Mouse (Mus musculus) G1E-ER4 (cell line): ENCODE results near the gene Kcnma1. TPM values are rescaled to one million over a fixed set of nuclear protein-coding genes. Genes with fewer than 3 reads are reported as not detected.

ENCODE experiments used
- GATA1 ChIP-seq: IDR thresholded peaks from one replicate; pipeline ENCODE4 v1.8.0; 2012; ENCODE audit warnings: low read length, inconsistent platforms
- polyA plus RNA-seq: library from polyadenylated mRNA; stranded (reverse); fragments of >175 nt; gene quantifications from 2 replicates; pipeline ENCODE4 v1.2.3, GENCODE M21; 2012

The Kcnma1 gene
- polyA plus RNA-seq, 1 experiment, result not detected

DNA sequence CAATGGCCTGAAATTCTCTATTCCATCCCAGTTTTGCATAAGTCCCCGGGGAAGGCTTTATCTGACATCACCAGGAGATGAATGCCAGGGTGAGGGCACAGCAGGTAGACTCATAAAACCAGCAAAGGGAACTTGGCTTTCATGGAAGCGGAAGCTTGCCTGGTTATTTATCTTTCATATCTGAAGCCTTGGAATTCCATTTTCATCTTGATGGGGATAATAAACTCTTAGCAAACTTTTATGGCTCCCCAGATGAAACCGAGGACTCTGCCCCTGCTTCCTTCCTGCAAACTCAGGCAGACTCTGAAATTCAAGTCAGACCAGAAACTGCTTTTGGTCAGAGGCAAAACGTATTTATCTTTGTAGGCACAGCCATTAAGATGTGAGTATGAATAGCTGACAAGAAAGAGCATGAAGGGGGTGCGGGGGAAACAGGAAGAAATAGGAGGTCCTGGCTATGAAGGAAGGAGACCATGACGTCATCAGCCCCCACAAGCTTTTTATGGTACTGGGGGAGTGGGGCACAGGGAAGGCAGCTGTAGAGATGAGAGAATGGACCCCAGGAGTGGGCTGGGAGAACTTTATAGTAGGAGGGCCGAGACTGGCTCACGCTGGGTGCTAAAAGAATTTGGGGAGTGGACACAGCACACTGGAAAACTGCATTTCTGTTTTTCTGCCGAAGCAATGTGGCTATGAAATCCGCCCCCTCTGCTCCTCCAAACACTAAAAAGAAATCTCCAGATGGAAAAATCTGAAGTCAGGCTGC lies 228.2 kb downstream of the Kcnma1 start:
- TF ChIP-seq GATA1, result no peak

GRCm38 (mm10) chr14:23782845-23783609 lies 231.3 kb downstream of the Kcnma1 start:
- TF ChIP-seq GATA1, result no peak

GRCm38 (mm10) chr14:23774542-23774941 lies 239.7 kb downstream of the Kcnma1 start:
- no peak for TF ChIP-seq GATA1

DNA sequence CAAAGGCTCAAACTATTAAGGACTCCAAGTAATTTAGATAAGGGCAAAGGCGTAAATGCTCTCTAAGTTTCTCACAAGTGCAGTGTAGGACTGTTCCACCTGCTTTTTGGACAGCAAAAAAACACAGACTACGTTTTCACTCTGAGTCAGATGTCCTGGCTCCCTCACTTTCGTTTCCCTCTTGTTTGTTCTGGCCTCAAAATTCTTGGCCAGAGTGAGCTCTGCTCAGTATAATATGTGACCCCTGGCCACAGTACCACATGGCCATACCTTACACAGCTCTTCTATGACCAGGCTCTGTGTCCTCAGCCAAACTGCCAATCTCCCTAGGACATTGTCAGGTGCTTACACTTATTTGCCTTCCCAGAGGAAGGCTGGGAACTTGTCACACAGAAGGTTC lies 241.6 kb downstream of the Kcnma1 start:
- TF ChIP-seq GATA1, result no peak

GRCm38 (mm10) chr14:23771794-23772193 lies 242.5 kb downstream of the Kcnma1 start:
- TF ChIP-seq GATA1, result no peak

DNA sequence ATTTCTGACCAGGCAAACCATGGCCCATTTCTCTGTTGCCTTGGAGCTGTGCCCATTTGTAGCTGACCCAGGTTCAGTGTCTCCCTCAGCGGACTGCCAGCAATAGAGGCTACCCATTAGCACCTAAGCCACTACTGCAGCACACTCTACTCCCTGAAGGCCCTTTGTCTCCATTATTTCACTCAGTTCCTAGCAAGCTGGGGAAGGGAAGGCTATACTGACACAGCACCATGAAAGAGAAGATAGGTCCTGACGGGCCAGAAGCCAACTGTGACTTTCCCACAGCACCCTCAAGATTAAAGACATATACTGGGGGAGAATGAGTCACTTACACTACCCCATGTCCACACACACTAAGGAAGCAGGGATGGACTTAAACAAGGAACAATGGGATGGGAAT lies 251.8 kb downstream of the Kcnma1 start:
- TF ChIP-seq GATA1, result no peak

- TF ChIP-seq GATA1, result no peak
Measured at GRCm38 (mm10) chr14:23759626-23760025, 254.7 kb downstream of the Kcnma1 start.

GRCm38 (mm10) chr14:23758421-23758820 lies 255.9 kb downstream of the Kcnma1 start:
- no peak for TF ChIP-seq GATA1

GRCm38 (mm10) chr14:23748011-23748410 lies 266.3 kb downstream of the Kcnma1 start:
- no peak for TF ChIP-seq GATA1

DNA sequence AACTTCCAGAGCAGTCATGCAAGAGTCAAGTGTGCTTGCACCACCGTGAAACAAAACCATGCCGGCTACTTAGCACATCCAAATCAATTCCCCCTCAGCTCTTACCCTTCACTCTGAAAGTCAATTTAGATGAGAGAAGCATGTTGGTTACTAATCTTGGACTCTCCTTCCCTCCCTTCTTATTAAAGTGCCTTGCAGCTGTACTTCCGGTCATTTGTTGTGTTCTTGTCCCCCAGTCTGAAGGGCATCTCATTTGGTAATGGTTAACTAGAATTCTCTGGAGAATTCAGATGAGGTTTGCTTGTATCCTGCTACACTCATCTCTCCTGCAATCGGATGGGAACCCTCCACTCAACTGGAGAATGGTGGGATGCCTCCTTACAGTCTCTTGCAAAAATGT lies 267.3 kb downstream of the Kcnma1 start:
- TF ChIP-seq GATA1, result no peak

GRCm38 (mm10) chr14:23741531-23741930 lies 272.8 kb downstream of the Kcnma1 start:
- no peak for TF ChIP-seq GATA1

DNA sequence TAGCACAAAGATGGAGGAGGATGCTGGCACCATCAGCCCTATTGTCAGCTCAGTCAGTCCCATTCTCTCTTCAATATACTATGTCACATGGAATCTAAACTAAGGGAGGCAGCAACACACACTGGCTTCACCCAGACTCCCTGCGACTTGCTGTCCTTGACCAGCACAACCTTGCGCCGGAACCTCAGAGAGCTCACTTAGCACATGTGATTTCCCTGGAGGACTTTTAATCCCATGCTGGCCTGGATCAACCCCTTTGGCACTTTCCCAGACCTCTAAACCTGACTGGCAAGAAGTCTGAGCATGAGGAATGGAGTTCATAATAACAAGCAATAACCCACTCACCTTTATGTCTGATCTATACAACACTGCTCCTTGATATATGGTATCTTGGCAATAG lies 280.1 kb downstream of the Kcnma1 start:
- no peak for TF ChIP-seq GATA1

- no peak for TF ChIP-seq GATA1
Measured at GRCm38 (mm10) chr14:23729377-23729776, 284.9 kb downstream of the Kcnma1 start.

- no peak for TF ChIP-seq GATA1
Measured at GRCm38 (mm10) chr14:23723701-23724430, 290.4 kb downstream of the Kcnma1 start.

GRCm38 (mm10) chr14:23719246-23719645 lies 295.0 kb downstream of the Kcnma1 start:
- no peak for TF ChIP-seq GATA1

DNA sequence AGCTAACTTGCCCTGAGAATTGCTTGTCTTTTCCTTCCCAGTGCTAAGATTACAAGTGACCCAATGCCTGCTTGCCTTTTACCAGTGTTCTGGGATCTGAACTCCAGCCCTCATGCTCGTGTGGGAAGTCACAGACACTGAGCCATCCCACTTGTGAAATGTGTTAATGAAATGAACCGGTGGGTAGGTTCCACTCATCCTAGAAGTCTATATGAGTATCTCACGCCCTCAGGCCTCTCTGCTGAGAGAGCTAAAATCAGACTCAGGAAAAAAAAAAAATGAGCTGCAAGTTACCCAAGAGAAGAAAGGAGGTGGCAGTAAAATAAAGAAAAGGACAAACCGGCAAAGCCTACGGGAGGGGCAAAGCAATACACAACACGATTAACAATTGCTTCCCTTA lies 295.6 kb downstream of the Kcnma1 start:
- no peak for TF ChIP-seq GATA1
